Mouse (Mus musculus): ENCODE measurements around the gene Specc1.

The Specc1 gene

DNA sequence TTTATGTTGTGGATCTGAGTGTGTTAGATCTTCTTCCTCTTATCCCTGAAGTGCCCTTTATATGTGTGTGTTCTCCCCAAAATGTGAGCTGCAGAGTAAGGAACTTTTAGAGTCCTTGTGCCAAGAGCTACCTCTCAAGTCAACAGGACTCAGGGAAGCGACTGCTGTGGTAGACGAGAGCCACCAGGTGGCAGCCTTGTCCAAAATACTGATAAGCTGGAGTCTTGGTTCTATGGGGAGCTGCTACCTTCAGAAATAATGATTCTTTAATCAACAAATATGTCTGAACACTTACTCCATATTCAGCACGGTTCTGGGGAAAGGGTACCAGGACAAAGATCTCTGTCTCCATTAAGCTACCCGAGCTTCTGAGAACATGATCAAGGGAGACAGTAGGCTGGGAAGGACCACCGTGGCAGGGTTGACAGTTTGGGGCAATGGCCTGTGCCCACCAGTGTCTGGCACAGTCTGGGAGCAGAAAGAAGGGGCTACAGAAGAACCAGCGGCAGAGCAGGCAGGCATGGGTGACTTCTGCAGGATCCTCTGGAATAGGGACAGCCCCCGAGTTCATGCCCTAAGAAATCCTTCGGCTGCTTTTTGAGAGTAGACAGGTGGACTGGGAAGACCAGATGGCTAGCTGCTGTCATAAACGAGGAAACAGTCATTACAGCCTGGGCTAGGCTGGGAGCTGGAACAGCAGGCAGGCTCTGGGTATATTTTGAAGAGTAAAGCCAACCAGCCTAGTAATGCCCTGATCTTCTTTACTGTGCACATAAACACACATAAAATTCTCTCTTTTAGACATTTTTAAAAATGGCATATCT, 91.5 kb downstream of the Specc1 start:
- peak; percentile 56; the same call in 1 of the 2 replicates for TF ChIP-seq GATA4 (IDR thresholded peaks at IDR 0.05; ENCODE audit: insufficient replicate concordance, low read length)

DNA sequence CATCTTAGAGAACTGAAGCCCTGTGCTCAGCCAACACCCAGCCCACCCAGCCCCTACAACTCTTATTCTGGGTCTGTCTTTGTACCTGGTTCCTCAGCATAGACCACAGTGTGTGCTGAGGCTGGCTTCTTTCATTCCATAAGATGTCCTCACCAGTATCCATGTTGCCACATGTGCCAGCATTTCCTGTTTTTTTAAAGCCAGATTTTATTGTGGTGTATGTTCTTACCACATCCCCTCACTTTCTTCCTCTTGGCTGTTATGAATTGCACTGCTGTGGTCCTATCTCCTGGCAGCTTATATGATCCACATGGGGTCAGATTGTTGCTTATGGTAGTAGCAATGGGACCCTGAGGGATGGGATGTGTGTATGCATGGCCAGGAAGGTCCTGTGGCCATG, 92.6 kb downstream of the Specc1 start:
- no peak for TF ChIP-seq GATA4 (IDR thresholded peaks at IDR 0.05; ENCODE audit: insufficient replicate concordance, low read length)

- TF ChIP-seq GATA4 (IDR thresholded peaks at IDR 0.05; ENCODE audit: insufficient replicate concordance, low read length) = no peak
Observed at GRCm38 (mm10) chr11:62050356-62051330, 94.1 kb downstream of the Specc1 start.

DNA sequence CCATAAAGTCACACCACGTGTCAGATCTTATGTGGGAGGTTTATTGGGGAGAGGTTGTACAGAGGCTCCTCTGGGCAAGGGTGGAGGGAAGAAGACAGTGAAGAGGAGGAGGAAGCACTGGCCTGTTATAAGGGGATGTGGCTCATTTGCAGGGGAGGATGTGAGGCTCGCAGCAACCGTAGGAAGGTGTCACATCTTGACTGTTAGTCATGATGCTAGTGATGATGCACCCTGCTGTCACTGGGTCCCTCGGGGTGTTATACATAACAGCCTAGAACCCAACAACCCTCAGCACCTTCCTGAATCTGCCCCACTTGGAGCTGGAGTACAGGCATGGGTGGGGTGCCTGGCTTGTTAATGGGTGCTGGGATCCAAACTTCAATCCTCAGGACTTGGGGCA, 94.9 kb downstream of the Specc1 start:
- no peak for TF ChIP-seq GATA4 (IDR thresholded peaks at IDR 0.05; ENCODE audit: insufficient replicate concordance, low read length)

DNA sequence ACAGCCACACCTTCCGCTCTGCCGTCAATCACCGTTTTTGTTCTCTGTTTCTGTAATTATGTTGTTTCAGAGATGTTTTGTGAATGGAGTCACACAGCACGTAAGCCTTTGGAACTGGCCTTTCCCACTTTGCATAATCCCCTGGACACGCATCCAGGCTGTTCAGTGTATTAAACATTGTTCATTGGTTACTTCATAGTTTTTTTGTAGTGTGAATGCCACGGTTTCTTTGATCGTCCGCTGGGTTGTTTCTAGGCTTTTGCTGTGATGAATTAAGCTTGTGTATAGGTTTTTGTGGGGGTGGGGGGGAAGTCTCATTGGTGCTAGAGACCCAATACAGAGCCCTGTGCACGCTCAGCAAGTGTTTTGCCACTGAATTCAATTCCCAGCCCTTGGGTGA, 97.4 kb downstream of the Specc1 start:
- no peak for TF ChIP-seq GATA4 (IDR thresholded peaks at IDR 0.05; ENCODE audit: insufficient replicate concordance, low read length)

- no peak for TF ChIP-seq GATA4 (IDR thresholded peaks at IDR 0.05; ENCODE audit: insufficient replicate concordance, low read length)
Observed at GRCm38 (mm10) chr11:62064565-62064964, 108.0 kb downstream of the Specc1 start.

- no peak for TF ChIP-seq GATA4 (IDR thresholded peaks at IDR 0.05; ENCODE audit: insufficient replicate concordance, low read length)
Observed at GRCm38 (mm10) chr11:62065655-62066054, 109.1 kb downstream of the Specc1 start.

- TF ChIP-seq GATA4 (IDR thresholded peaks at IDR 0.05; ENCODE audit: insufficient replicate concordance, low read length) = no peak
Observed at GRCm38 (mm10) chr11:62069554-62069953, 113.0 kb downstream of the Specc1 start.

GRCm38 (mm10) chr11:62070206-62070605, 113.6 kb downstream of the Specc1 start:
- TF ChIP-seq GATA4 (IDR thresholded peaks at IDR 0.05; ENCODE audit: insufficient replicate concordance, low read length) = no peak

DNA sequence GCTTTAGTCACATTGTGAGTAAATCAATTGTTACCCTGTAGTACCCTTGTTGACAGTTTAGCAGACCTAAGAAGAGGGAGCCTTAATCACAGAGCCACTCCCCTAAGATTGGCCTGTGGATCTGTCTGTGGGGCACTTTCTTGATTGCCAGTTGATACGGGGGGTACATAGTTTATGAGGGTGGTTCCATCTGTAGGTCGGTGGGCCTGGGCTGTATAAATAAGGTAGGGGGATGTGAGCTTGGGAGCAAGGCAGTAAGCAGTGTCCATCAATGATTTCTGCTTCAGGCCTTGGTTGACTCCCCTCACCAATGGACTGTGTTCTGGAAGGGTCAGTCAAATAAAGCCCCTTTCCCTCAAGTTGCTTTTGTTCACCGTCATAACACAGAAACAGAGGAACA, 115.8 kb downstream of the Specc1 start:
- no peak for TF ChIP-seq GATA4 (IDR thresholded peaks at IDR 0.05; ENCODE audit: insufficient replicate concordance, low read length)

DNA sequence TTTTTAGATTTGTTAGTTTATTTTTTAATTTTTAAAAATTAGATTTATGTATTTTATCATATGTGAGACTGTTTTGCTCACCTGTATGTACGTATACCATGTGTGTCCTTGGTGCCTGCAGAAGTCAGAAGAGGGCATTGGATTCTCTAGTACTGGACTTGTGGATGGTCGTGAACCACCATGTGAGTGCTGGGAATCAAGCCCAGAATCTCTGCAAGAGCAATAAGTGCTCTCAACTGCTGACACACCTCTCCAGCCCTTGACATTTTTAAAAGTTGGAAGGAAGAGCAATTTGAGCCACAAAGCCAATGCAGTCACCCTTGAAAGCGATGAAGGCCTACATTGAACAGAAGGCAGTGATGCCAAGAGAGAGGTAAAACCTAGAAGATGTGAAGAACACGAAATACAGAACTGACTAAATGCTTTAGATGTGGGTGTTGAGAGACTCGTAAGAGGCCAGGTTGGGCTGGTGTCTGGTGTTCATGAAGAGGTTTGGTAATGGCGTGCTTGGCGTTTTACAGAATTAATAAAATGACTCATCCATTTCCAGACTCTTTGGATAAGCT, 117.1 kb downstream of the Specc1 start:
- no peak for TF ChIP-seq GATA4 (IDR thresholded peaks at IDR 0.05; ENCODE audit: insufficient replicate concordance, low read length)

GRCm38 (mm10) chr11:62074578-62074977, 118.0 kb downstream of the Specc1 start:
- TF ChIP-seq GATA4 (IDR thresholded peaks at IDR 0.05; ENCODE audit: insufficient replicate concordance, low read length) = no peak

- no peak for TF ChIP-seq GATA4 (IDR thresholded peaks at IDR 0.05; ENCODE audit: insufficient replicate concordance, low read length)
Observed at GRCm38 (mm10) chr11:62075071-62075470, 118.5 kb downstream of the Specc1 start.

- TF ChIP-seq GATA4 (IDR thresholded peaks at IDR 0.05; ENCODE audit: insufficient replicate concordance, low read length) = no peak
Observed at GRCm38 (mm10) chr11:62075551-62075950, 119.0 kb downstream of the Specc1 start.

DNA sequence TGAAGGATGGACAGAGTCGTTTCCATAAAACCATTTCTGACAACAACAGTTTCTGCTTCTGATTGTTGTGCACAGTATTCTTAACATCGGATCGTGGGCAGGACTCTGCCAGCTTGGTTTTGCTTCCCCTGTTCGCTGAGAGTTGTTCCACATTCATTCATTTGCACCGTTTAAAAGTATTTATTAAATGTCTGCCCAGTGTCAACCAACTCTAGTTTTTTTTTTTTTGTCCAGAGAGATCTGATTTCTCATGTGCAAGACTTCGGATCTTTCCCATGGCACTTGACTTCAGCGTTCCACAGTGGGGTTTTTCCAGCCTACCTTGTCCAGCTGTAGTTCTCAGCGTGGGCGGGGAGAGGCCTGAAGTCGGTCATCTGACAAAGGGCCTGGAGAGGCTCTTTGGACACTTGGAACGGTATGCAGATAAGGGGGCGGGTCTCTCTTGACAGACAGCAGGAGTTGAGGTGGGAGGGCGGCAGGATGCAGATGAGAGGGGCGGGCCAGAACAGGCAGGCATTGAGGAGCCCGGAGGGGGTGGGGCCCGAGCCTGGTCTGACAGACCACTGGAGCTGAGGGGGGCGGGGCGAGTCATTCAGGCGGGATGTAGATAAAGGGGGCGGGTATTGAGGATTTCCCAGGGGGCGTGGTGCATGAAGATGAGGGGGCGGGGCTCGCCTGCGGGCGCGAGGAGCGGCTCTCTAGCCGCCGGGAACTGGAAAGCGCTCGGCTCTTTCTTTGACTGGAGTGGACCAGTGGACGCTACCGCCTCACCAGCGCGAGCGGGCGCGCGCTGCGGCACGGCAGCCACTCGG, 120.0 kb downstream of the Specc1 start:
- TF ChIP-seq GATA4 (IDR thresholded peaks at IDR 0.05; ENCODE audit: insufficient replicate concordance, low read length) = peak; percentile 39; the same call in 1 of the 2 replicates

All from liver, adult (tissue).